ENCODE assay signal across 22 mouse cellular contexts in genomic region chr16:48842266-48842665, GRCm38 (mm10). TPM values are rescaled to one million over a fixed set of nuclear protein-coding genes. Genes with fewer than 3 reads are reported as not detected.
A peak's percentile ranks its signal among the peaks of the same experiment; 100 is the strongest.
DNase-seq lines count a peak whose midpoint lies in the region; TF ChIP-seq lines count a peak whose summit lies in the region.
"Had no signal": no experiment of that assay in that cellular context is flagged by ENCODE, and none has a peak within 500 bp of the region (broad histone marks: within the 10 kb centered on the region; RNA-seq: fewer than 3 reads in every experiment).

TSS of gene Retnla (plus strand) at chr16:48842551.

- H3K9me3 ChIP-seq in forebrain, embryonic 10.5 days = no peaks in the 10 kb centered on the region
- H3K9me3 ChIP-seq: embryonic facial prominence, embryonic 13.5 days; heart, embryonic 13.5 days; hindbrain, embryonic 15.5 days had no signal

- TF ChIP-seq CTCF in lung, adult 2 months (IDR thresholded peaks at IDR 0.05; ENCODE audit: insufficient read depth, low read length) = no peak
- no peak for TF ChIP-seq CTCF in thymus, adult 2 months (IDR thresholded peaks at IDR 0.05; ENCODE audit: borderline replicate concordance, control insufficient read depth, extremely low read depth, insufficient read depth, low read length, poor library complexity)

- H3K36me3 ChIP-seq in thymus, adult 2 months (ENCODE audit: control insufficient read depth, insufficient read depth, low read length) = no peaks in the 10 kb centered on the region
- no peaks in the 10 kb centered on the region for H3K36me3 ChIP-seq in forebrain, embryonic 10.5 days (replicated peaks)
- H3K36me3 ChIP-seq: embryonic facial prominence, embryonic 13.5 days; heart, embryonic 13.5 days; hindbrain, embryonic 15.5 days had no signal

- H3K27me3 ChIP-seq in thymus, adult 2 months (ENCODE audit: control insufficient read depth, insufficient read depth, low read length) = no peaks in the 10 kb centered on the region
- no peaks in the 10 kb centered on the region for H3K27me3 ChIP-seq in forebrain, embryonic 10.5 days (ENCODE audit: poor library complexity, severe bottlenecking)
- H3K27me3 ChIP-seq: embryonic facial prominence, embryonic 13.5 days; heart, embryonic 13.5 days; hindbrain, embryonic 15.5 days had no signal

- DNase-seq in adrenal gland, adult 8-10 months = no peak
- DNase-seq in adrenal gland, postnatal 25 days = no peak
- DNase-seq in lung, adult 2 months = no peak
- no peak for DNase-seq in lung, postnatal 10 days
- DNase-seq in thymus, adult 2 months = no peak
- DNase-seq in thymus, postnatal 10 days (ENCODE audit: low spot score in 2 of 2) = no peak
- DNase-seq in lung, postnatal 36 days = peak; percentile 7
- DNase-seq in forebrain, embryonic 10.5 days (ENCODE audit: extremely low spot score, low spot score) = no peak
- DNase-seq: cerebellum, adult 18-20 months; cerebellum, adult 9-11 months; cerebellum, postnatal 36 days; gastrocnemius, adult 2 months; gastrocnemius, postnatal 25 days; heart, adult 11 months; heart, postnatal 36 days had no signal

- H3K4me1 ChIP-seq in lung, adult 2 months (ENCODE audit: control insufficient read depth, insufficient read depth, low read length) = no peaks in the 10 kb centered on the region
- H3K4me1 ChIP-seq in thymus, adult 2 months (replicated peaks; ENCODE audit: control insufficient read depth, insufficient read depth, low read length) = no peaks in the 10 kb centered on the region
- no peaks in the 10 kb centered on the region for H3K4me1 ChIP-seq in forebrain, embryonic 10.5 days
- H3K4me1 ChIP-seq: embryonic facial prominence, embryonic 13.5 days; heart, embryonic 13.5 days; hindbrain, embryonic 15.5 days had no signal

- no peak for TF ChIP-seq POLR2A in lung, adult 2 months (IDR thresholded peaks at IDR 0.05; ENCODE audit: borderline replicate concordance, extremely low read depth, low read depth, low read length)
- no peak for TF ChIP-seq POLR2A in thymus, adult 2 months (IDR thresholded peaks at IDR 0.05; ENCODE audit: control insufficient read depth, extremely low read depth, insufficient read depth, low read length, poor library complexity)

- H3K27ac ChIP-seq in thymus, adult 2 months (ENCODE audit: control insufficient read depth, insufficient read depth, low read length) = no peak within 1 kb of the TSS
- H3K27ac ChIP-seq in forebrain, embryonic 10.5 days = no peak within 1 kb of the TSS
- H3K27ac ChIP-seq: embryonic facial prominence, embryonic 13.5 days; gastrocnemius, adult 2 months; heart, embryonic 13.5 days; hindbrain, embryonic 15.5 days had no signal

- 59% methylated on average over 3 of the region's 3 CpGs for WGBS in lung, adult 2 months
- 100% methylated on average over 3 of the region's 3 CpGs for WGBS in thymus, adult 2 months
- 91% methylated on average over 3 of the region's 3 CpGs for WGBS in forebrain, embryonic 10.5 days

- H3K4me3 ChIP-seq in lung, adult 2 months (replicated peaks; ENCODE audit: extremely low read depth, low read depth, low read length) = no peak within 1 kb of the TSS
- H3K4me3 ChIP-seq in thymus, adult 2 months (ENCODE audit: control insufficient read depth, insufficient read depth, low read length) = no peak within 1 kb of the TSS
- H3K4me3 ChIP-seq in forebrain, embryonic 10.5 days = no peak within 1 kb of the TSS
- H3K4me3 ChIP-seq: embryonic facial prominence, embryonic 13.5 days; gastrocnemius, adult 2 months; heart, embryonic 13.5 days; hindbrain, embryonic 15.5 days had no signal

RNA-seq across cellular contexts. Expression of gene Retnla, which starts in this region (rescaled TPM):
- 10 to 100 TPM in 3 of 4 experiments, 1 to 10 TPM in 1; 6.7 to 31.3 (median 12.1) TPM for total RNA-seq in adrenal gland, adult 8-10 months (2022)
- total RNA-seq in adrenal gland, postnatal 25 days (2021) = 4.1 and 5.8 TPM in 2 replicates
- polyA plus RNA-seq in lung, adult 2 months (2012; rRNA removed) = 105 and 219 TPM in 2 replicates
- polyA plus RNA-seq in thymus, adult 2 months (2012; rRNA removed) = 32.0 and 56.9 TPM in 2 replicates
- polyA plus RNA-seq in forebrain, embryonic 10.5 days (2016; fragmentation: Nextera tagmentation; extraction: Ambion mirVana) = not detected in 2 replicates
- total RNA-seq: MEL had no signal
- polyA plus RNA-seq: C2C12; embryonic facial prominence, embryonic 13.5 days; forebrain, embryonic 14.5 days; heart, embryonic 13.5 days; hindbrain, embryonic 11.5 days; hindbrain, embryonic 15.5 days had no signal

Comparison
In these comparisons a context has a peak if more than half of its experiments do, and no peak if none do; other contexts are left out.
1. RNA of gene Retnla (polyA plus RNA-seq): 105 to 219 TPM in lung, adult 2 months and 32.0 to 56.9 TPM in thymus, adult 2 months; not detected in forebrain, embryonic 10.5 days; every median in the first group is over 10 times any median in the second.